Mouse (Mus musculus): Measurements from ENCODE around the gene Baiap2l2.

DNA sequence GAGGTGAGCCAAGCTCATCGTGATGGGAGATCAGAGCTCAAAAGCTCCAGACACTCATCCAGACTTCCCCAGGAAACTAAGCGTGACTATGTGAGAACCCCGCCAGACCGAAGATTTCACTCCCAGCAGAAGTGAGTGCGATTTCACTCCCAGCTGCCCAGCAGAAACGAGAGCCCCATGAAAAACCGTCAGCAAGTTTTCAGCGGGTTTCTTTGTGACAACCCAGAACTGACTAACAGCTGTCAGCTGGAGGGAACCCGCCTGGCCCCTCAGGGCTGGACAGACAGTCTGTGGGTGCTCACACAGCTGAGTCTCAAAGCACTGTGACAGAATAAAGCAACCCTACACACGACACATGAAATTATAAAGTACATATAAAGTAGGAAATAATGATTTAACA, 7.6 kb downstream of the Baiap2l2 start:
- no peak for TF ChIP-seq POLR2A (IDR thresholded peaks at IDR 0.05; ENCODE audit: low read depth, low read length)
- no peak for TF ChIP-seq CTCF (IDR thresholded peaks at IDR 0.05; ENCODE audit: extremely low read depth, insufficient read depth, insufficient read length, insufficient replicate concordance)
